Mouse (Mus musculus): Measurements from ENCODE around the gene Eef1g. TPM values are rescaled to one million over a fixed set of nuclear protein-coding genes. Genes with fewer than 3 reads are reported as not detected.
"Not testable (repeated sequence)": the region's sequence is repeated elsewhere in the genome, so short reads cannot be mapped to it uniquely, and the experiment has no call there.

Gene Eef1g
- polyA plus RNA-seq, 1 experiment from 2014 or later, result 284 TPM

- 35% methylated on average over 2 of the region's 2 CpGs for WGBS
- peaks cover 11% of the 10 kb centered on the region for H3K27me3 ChIP-seq (replicated peaks; ENCODE audit: control insufficient read depth, insufficient read depth, low read length)
- H3K4me3 ChIP-seq (ENCODE audit: low read length), result no peak overlapping the region
- no peaks in the 10 kb centered on the region for H3K9me3 ChIP-seq (ENCODE audit: control insufficient read depth, low read length)
- no peak overlapping the region for H3K9ac ChIP-seq (ENCODE audit: low read depth, low read length)
- no peak for ATAC-seq
- no peak overlapping the region for H3K27ac ChIP-seq (ENCODE audit: low read depth, low read length)
- H3K36me3 ChIP-seq (ENCODE audit: control insufficient read depth, insufficient read depth, low read length), result no peaks in the 10 kb centered on the region
- H3K4me1 ChIP-seq (ENCODE audit: control insufficient read depth, insufficient read depth, low read depth, low read length), result peaks cover 17% of the 10 kb centered on the region
- no peak overlapping the region for H3K4me2 ChIP-seq (ENCODE audit: low read length)
These were observed 26.7 kb downstream of the Eef1g start for GRCm38 (mm10) chr19:8993625-8993912.

- no peaks in the 10 kb centered on the region for H3K9me3 ChIP-seq (ENCODE audit: control insufficient read depth, low read length)
- no peak overlapping the region for H3K4me2 ChIP-seq (ENCODE audit: low read length)
- 84% methylated on average over 10 of the region's 10 CpGs for WGBS
- peaks cover 5% of the 10 kb centered on the region for H3K4me1 ChIP-seq (ENCODE audit: control insufficient read depth, insufficient read depth, low read depth, low read length)
- H3K27ac ChIP-seq (ENCODE audit: low read depth, low read length), result no peak overlapping the region
- H3K9ac ChIP-seq (ENCODE audit: low read depth, low read length), result no peak overlapping the region
- no peaks in the 10 kb centered on the region for H3K36me3 ChIP-seq (ENCODE audit: control insufficient read depth, insufficient read depth, low read length)
- H3K4me3 ChIP-seq (ENCODE audit: low read length), result no peak overlapping the region
- H3K27me3 ChIP-seq (replicated peaks; ENCODE audit: control insufficient read depth, insufficient read depth, low read length), result peaks cover 6% of the 10 kb centered on the region; the same call in 1 of the 2 replicates
- no peak for ATAC-seq
These were observed 28.2 kb downstream of the Eef1g start for GRCm38 (mm10) chr19:8994813-8995607.

- Histone ChIP-seq H3K27ac (ENCODE audit: low read depth, low read length) (no peak overlapping the region), H3K4me1 (ENCODE audit: control insufficient read depth, insufficient read depth, low read depth, low read length) (no peaks in the 10 kb centered on the region; the same call in 1 of the 2 replicates), H3K9ac (ENCODE audit: low read depth, low read length) (no peak overlapping the region), H3K4me2 (ENCODE audit: low read length) (no peak overlapping the region), H3K4me3 (ENCODE audit: low read length) (no peak overlapping the region), H3K9me3 (ENCODE audit: control insufficient read depth, low read length) (no peaks in the 10 kb centered on the region), H3K36me3 (ENCODE audit: control insufficient read depth, insufficient read depth, low read length) (no peaks in the 10 kb centered on the region), H3K27me3 (replicated peaks; ENCODE audit: control insufficient read depth, insufficient read depth, low read length) (no peaks in the 10 kb centered on the region)
- WGBS, result 91% methylated on average over 6 of the region's 6 CpGs
- ATAC-seq, result no peak
These were observed 29.8 kb downstream of the Eef1g start for GRCm38 (mm10) chr19:8996601-8997000.

GRCm38 (mm10) chr19:8997546-8997945, 30.7 kb downstream of the Eef1g start:
- no peak overlapping the region for H3K4me2 ChIP-seq (ENCODE audit: low read length)
- no peaks in the 10 kb centered on the region for H3K27me3 ChIP-seq (replicated peaks; ENCODE audit: control insufficient read depth, insufficient read depth, low read length)
- WGBS, result 75% methylated on average over 4 of the region's 4 CpGs
- no peak overlapping the region for H3K27ac ChIP-seq (ENCODE audit: low read depth, low read length)
- H3K4me3 ChIP-seq (ENCODE audit: low read length), result no peak overlapping the region
- peak; percentile 75 for ATAC-seq
- H3K9me3 ChIP-seq (ENCODE audit: control insufficient read depth, low read length), result no peaks in the 10 kb centered on the region
- no peaks in the 10 kb centered on the region; the same call in 1 of the 2 replicates for H3K4me1 ChIP-seq (ENCODE audit: control insufficient read depth, insufficient read depth, low read depth, low read length)
- H3K9ac ChIP-seq (ENCODE audit: low read depth, low read length), result no peak overlapping the region
- H3K36me3 ChIP-seq (ENCODE audit: control insufficient read depth, insufficient read depth, low read length), result no peaks in the 10 kb centered on the region

- ATAC-seq, result no peak
- Histone ChIP-seq H3K9me3 (ENCODE audit: control insufficient read depth, low read length) (no peaks in the 10 kb centered on the region), H3K4me2 (ENCODE audit: low read length) (no peak overlapping the region), H3K9ac (ENCODE audit: low read depth, low read length) (no peak overlapping the region), H3K27ac (ENCODE audit: low read depth, low read length) (no peak overlapping the region), H3K36me3 (ENCODE audit: control insufficient read depth, insufficient read depth, low read length) (no peaks in the 10 kb centered on the region), H3K4me1 (ENCODE audit: control insufficient read depth, insufficient read depth, low read depth, low read length) (no peaks in the 10 kb centered on the region), H3K27me3 (replicated peaks; ENCODE audit: control insufficient read depth, insufficient read depth, low read length) (no peaks in the 10 kb centered on the region), H3K4me3 (ENCODE audit: low read length) (no peak overlapping the region)
- WGBS, result 86% methylated on average over 6 of the region's 6 CpGs
These were observed 31.7 kb downstream of the Eef1g start for GRCm38 (mm10) chr19:8998546-8998945.

- no peaks in the 10 kb centered on the region for H3K27me3 ChIP-seq (replicated peaks; ENCODE audit: control insufficient read depth, insufficient read depth, low read length)
- H3K36me3 ChIP-seq (ENCODE audit: control insufficient read depth, insufficient read depth, low read length), result no peaks in the 10 kb centered on the region
- WGBS, result 90% methylated on average over 4 of the region's 4 CpGs
- H3K27ac ChIP-seq (ENCODE audit: low read depth, low read length), result no peak overlapping the region
- no peak overlapping the region for H3K4me3 ChIP-seq (ENCODE audit: low read length)
- no peaks in the 10 kb centered on the region for H3K9me3 ChIP-seq (ENCODE audit: control insufficient read depth, low read length)
- H3K9ac ChIP-seq (ENCODE audit: low read depth, low read length), result no peak overlapping the region
- no peaks in the 10 kb centered on the region for H3K4me1 ChIP-seq (ENCODE audit: control insufficient read depth, insufficient read depth, low read depth, low read length)
- no peak overlapping the region for H3K4me2 ChIP-seq (ENCODE audit: low read length)
- ATAC-seq, result no peak
These were observed 32.4 kb downstream of the Eef1g start for GRCm38 (mm10) chr19:8999223-8999622.

- not testable (repeated sequence) for H3K27me3 ChIP-seq (replicated peaks; ENCODE audit: control insufficient read depth, insufficient read depth, low read length); ATAC-seq; H3K9ac ChIP-seq (ENCODE audit: low read depth, low read length); H3K4me3 ChIP-seq (ENCODE audit: low read length); H3K36me3 ChIP-seq (ENCODE audit: control insufficient read depth, insufficient read depth, low read length); H3K4me2 ChIP-seq (ENCODE audit: low read length); H3K27ac ChIP-seq (ENCODE audit: low read depth, low read length); H3K4me1 ChIP-seq (ENCODE audit: control insufficient read depth, insufficient read depth, low read depth, low read length); H3K9me3 ChIP-seq (ENCODE audit: control insufficient read depth, low read length)
- WGBS, result 95% methylated on average over 2 of the region's 2 CpGs
These were observed 40.1 kb downstream of the Eef1g start for GRCm38 (mm10) chr19:9006915-9007314.

GRCm38 (mm10) chr19:9019298-9019697, 52.5 kb downstream of the Eef1g start:
- ATAC-seq, result no peak
- no peaks in the 10 kb centered on the region for H3K9me3 ChIP-seq (ENCODE audit: control insufficient read depth, low read length)
- no peak overlapping the region for H3K4me3 ChIP-seq (ENCODE audit: low read length)
- H3K27ac ChIP-seq (ENCODE audit: low read depth, low read length), result no peak overlapping the region
- no peak overlapping the region for H3K4me2 ChIP-seq (ENCODE audit: low read length)
- H3K9ac ChIP-seq (ENCODE audit: low read depth, low read length), result no peak overlapping the region
- 88% methylated on average over 3 of the region's 3 CpGs for WGBS
- H3K4me1 ChIP-seq (ENCODE audit: control insufficient read depth, insufficient read depth, low read depth, low read length), result no peaks in the 10 kb centered on the region
- H3K27me3 ChIP-seq (replicated peaks; ENCODE audit: control insufficient read depth, insufficient read depth, low read length), result no peaks in the 10 kb centered on the region
- no peaks in the 10 kb centered on the region for H3K36me3 ChIP-seq (ENCODE audit: control insufficient read depth, insufficient read depth, low read length)

GRCm38 (mm10) chr19:9023021-9023778, 56.4 kb downstream of the Eef1g start:
- Histone ChIP-seq H3K9ac (ENCODE audit: low read depth, low read length) (no peak overlapping the region), H3K27me3 (replicated peaks; ENCODE audit: control insufficient read depth, insufficient read depth, low read length) (no peaks in the 10 kb centered on the region), H3K4me1 (ENCODE audit: control insufficient read depth, insufficient read depth, low read depth, low read length) (peaks cover 8% of the 10 kb centered on the region), H3K27ac (ENCODE audit: low read depth, low read length) (no peak overlapping the region), H3K36me3 (ENCODE audit: control insufficient read depth, insufficient read depth, low read length) (no peaks in the 10 kb centered on the region), H3K9me3 (ENCODE audit: control insufficient read depth, low read length) (no peaks in the 10 kb centered on the region), H3K4me2 (ENCODE audit: low read length) (no peak overlapping the region), H3K4me3 (ENCODE audit: low read length) (no peak overlapping the region)
- WGBS, result 53% methylated on average over 11 of the region's 11 CpGs
- ATAC-seq, result 0 out of 2 replicates have a peak, but pooled peaks have one; percentile 40
